Mouse (Mus musculus) limb, embryonic 10.5 days (tissue): ENCODE data around the gene Kcnk7. TPM values are rescaled to one million over a fixed set of nuclear protein-coding genes. Genes with fewer than 3 reads are reported as not detected.

ENCODE experiments used
- DNase-seq: peaks from one replicate; pipeline ENCODE4 v3.0.0-alpha.2; 2017; ENCODE audit warnings: low spot score
- H3K27ac ChIP-seq: fragments of 300-500 bp; sonication (generic); 2 replicates; pipeline ENCODE4 v1.5.1; 2016; ENCODE audit warnings: mild to moderate bottlenecking
- H3K27me3 ChIP-seq: fragments of 300-500 bp; sonication (generic); 2 replicates; pipeline ENCODE4 v1.6.1; 2016; ENCODE audit warnings: low read depth, mild to moderate bottlenecking; ENCODE audit not compliant: poor library complexity, severe bottlenecking
- H3K36me3 ChIP-seq: fragments of 300-500 bp; sonication (generic); 2 replicates; pipeline ENCODE4 v1.6.1; 2016; ENCODE audit warnings: mild to moderate bottlenecking, moderate library complexity
- H3K4me1 ChIP-seq: fragments of 300-500 bp; sonication (generic); 2 replicates; pipeline ENCODE4 v1.6.1; 2016
- H3K4me3 ChIP-seq: fragments of 300-500 bp; sonication (generic); 2 replicates; pipeline ENCODE4 v1.5.1; 2016; ENCODE audit warnings: mild to moderate bottlenecking, moderate library complexity
- H3K9me3 ChIP-seq: fragments of 300-500 bp; sonication (generic); replicated peaks from 2 replicates; pipeline ENCODE4 v1.6.1; 2016; ENCODE audit warnings: mild to moderate bottlenecking
- WGBS: fragments of 180-500 bp; shearing (Covaris S2); methylation state at CpG from one replicate; pipeline ENCODE4 v1.1.7; 2016; 5-methylcytosine and 5-hydroxymethylcytosine counted together
- microRNA-seq: library from miRNA; unstranded; fragments of <30 nt; microRNA quantifications from one replicate; pipeline ENCODE4, GENCODE M21; 2017
- polyA plus RNA-seq: library from polyadenylated mRNA; unstranded; fragments of >200 nt; fragmentation: Nextera tagmentation; extraction: Ambion mirVana; gene quantifications from 2 replicates; pipeline ENCODE4 v1.2.1, GENCODE M21; 2016

Gene Kcnk7
- polyA plus RNA-seq, 1 experiment from 2014 or later, result not detected

DNA sequence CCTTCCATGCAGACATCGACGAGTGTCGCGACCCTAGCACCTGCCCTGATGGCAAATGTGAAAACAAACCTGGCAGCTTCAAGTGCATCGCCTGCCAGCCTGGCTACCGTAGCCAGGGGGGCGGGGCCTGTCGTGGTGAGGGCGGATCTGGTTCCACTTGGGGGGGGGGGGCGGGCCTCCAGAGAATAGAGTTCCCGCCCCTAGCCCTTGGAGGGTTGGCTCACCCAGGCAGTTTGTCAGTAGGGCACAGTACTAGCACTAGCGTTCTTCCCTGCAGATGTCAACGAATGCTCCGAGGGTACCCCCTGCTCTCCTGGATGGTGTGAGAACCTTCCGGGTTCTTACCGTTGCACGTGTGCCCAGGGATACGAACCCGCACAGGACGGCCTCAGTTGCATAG lies 47.6 kb downstream of the Kcnk7 start:
- Histone ChIP-seq H3K9me3 (no peaks in the 10 kb centered on the region), H3K4me3 (peak overlapping the region; percentile 36), H3K27me3 (peaks cover 97% of the 10 kb centered on the region), H3K4me1 (peaks cover 31% of the 10 kb centered on the region), H3K36me3 (no peaks in the 10 kb centered on the region), H3K27ac (no peak overlapping the region)
- 5% methylated on average over 19 of the region's 20 CpGs for WGBS
- DNase-seq, result peak; percentile 57

GRCm38 (mm10) chr19:5756321-5756985 lies 52.3 kb downstream of the Kcnk7 start:
- Histone ChIP-seq H3K36me3 (peaks cover 44% of the 10 kb centered on the region), H3K9me3 (no peaks in the 10 kb centered on the region), H3K4me1 (peaks cover 25% of the 10 kb centered on the region), H3K27ac (peak overlapping the region; percentile 15; the same call in 1 of the 2 replicates), H3K4me3 (peak overlapping the region; percentile 47), H3K27me3 (peaks cover 85% of the 10 kb centered on the region)
- DNase-seq, result peak; percentile 45
- WGBS, result 7% methylated on average over 28 of the region's 29 CpGs

Small RNAs within 50 kb of the gene (microRNA-seq; reads per million reads assigned to microRNA genes)
- not detected for gene Mir6987

Other genes with a start within 250 kb of the Kcnk7 start
- gene Ccdc85b, start 246.5 kb upstream of the Kcnk7 start, polyA plus RNA-seq, result 8.9 and 9.7 TPM in 2 replicates
- 111 and 132 TPM in 2 replicates for gene Fibp, start 243.8 kb upstream of the Kcnk7 start, polyA plus RNA-seq
- gene Ctsw, start 235.9 kb upstream of the Kcnk7 start, polyA plus RNA-seq, result 1.6 and 1.9 TPM in 2 replicates
- 85.6 and 99.7 TPM in 2 replicates for gene Efemp2, start 230.4 kb upstream of the Kcnk7 start, polyA plus RNA-seq
- gene Mus81, start 216.0 kb upstream of the Kcnk7 start, polyA plus RNA-seq, result 38.2 and 40.4 TPM in 2 replicates
- gene Cfl1, start 213.9 kb upstream of the Kcnk7 start, polyA plus RNA-seq, result 3,106 and 3,128 TPM in 2 replicates
- gene 1700020D05Rik, start 200.6 kb upstream of the Kcnk7 start, polyA plus RNA-seq, result not detected in 2 replicates
- 4.1 and 7.0 TPM in 2 replicates for gene Snx32, start 193.8 kb upstream of the Kcnk7 start, polyA plus RNA-seq
- 0.74 and 0.86 TPM in 2 replicates for gene Ovol1, start 143.7 kb upstream of the Kcnk7 start, polyA plus RNA-seq
- gene Ap5b1, start 136.3 kb upstream of the Kcnk7 start, polyA plus RNA-seq, result 1.2 and 1.4 TPM in 2 replicates
- 197 and 205 TPM in 2 replicates for gene Rnaseh2c, start 102.5 kb upstream of the Kcnk7 start, polyA plus RNA-seq
- gene Kat5, start 94.1 kb upstream of the Kcnk7 start, polyA plus RNA-seq, result 51.5 and 59.3 TPM in 2 replicates
- gene Rela, start 66.9 kb upstream of the Kcnk7 start, polyA plus RNA-seq, result 31.5 and 39.6 TPM in 2 replicates
- gene Sipa1, start 40.7 kb upstream of the Kcnk7 start, polyA plus RNA-seq, result 35.9 and 38.6 TPM in 2 replicates
- 35.3 and 42.2 TPM in 2 replicates for gene Map3k11, start 15.6 kb upstream of the Kcnk7 start, polyA plus RNA-seq
- 31.6 and 34.3 TPM in 2 replicates for gene Pcnx3, start 15.5 kb upstream of the Kcnk7 start, polyA plus RNA-seq
- gene Ehbp1l1, start 21.9 kb downstream of the Kcnk7 start, polyA plus RNA-seq, result 8.4 and 9.2 TPM in 2 replicates
- 158 TPM in 2 replicates for gene Fam89b, start 25.3 kb downstream of the Kcnk7 start, polyA plus RNA-seq
- 2.2 and 3.4 TPM in 2 replicates for gene Ltbp3, start 36.5 kb downstream of the Kcnk7 start, polyA plus RNA-seq
- gene Scyl1, start 67.1 kb downstream of the Kcnk7 start, polyA plus RNA-seq, result 71.6 and 78.5 TPM in 2 replicates
- 43.5 and 48.7 TPM in 2 replicates for gene Frmd8, start 170.9 kb downstream of the Kcnk7 start, polyA plus RNA-seq
- 1.8 TPM in 2 replicates for gene Slc25a45, start 173.4 kb downstream of the Kcnk7 start, polyA plus RNA-seq
- 5.2 and 5.9 TPM in 2 replicates for gene Tigd3, start 189.8 kb downstream of the Kcnk7 start, polyA plus RNA-seq
- 223 and 240 TPM in 2 replicates for gene Dpf2, start 208.6 kb downstream of the Kcnk7 start, polyA plus RNA-seq
- 1.3 and 1.7 TPM in 2 replicates for gene Cdc42ep2, start 220.4 kb downstream of the Kcnk7 start, polyA plus RNA-seq